Mouse (Mus musculus): ENCODE measurements at regions not wholly inside any gene's neighbourhood (a gene's known extent, or its start where the extent isn't known, plus 50 kb on each side); places are given as distances from the start of the nearest gene placed in this dataset.
A peak's percentile ranks its signal among the peaks of the same experiment; 100 is the strongest.

DNA sequence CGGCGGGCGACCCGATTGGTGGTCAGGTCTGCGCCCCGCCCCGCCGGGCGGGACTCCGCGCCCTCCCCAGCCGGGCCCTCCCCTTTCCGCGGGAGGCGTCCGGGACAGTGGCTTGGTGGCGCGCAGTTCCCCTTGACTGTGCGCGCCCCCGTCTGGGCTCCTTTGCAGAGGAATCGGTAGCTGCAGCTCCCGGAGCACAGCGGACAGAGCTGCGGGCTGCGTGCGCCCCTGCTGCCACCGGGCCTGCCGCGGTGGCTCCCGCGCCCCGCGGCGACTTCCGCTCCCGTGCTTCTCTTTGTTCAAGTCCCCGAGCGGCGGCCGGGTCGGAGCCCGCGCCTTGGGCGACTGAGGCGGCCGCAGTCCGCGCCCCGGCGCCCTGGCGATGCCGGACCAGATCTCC is 566.6 kb upstream of the Gm21863 start:
- peak; percentile 76 for DNase-seq
